Mouse (Mus musculus) stomach, postnatal 0 days (tissue): ENCODE results near the gene Tepsin.

Source experiments
- CTCF ChIP-seq: IDR thresholded peaks from 2 replicates; pipeline ENCODE4 v1.5.1; 2016; ENCODE audit warnings: antibody characterized with exemption, low read depth, mild to moderate bottlenecking, moderate library complexity
- EP300 ChIP-seq: optimal IDR thresholded peaks from 2 replicates; pipeline ENCODE3; 2016; ENCODE audit warnings: antibody characterized with exemption

DNA sequence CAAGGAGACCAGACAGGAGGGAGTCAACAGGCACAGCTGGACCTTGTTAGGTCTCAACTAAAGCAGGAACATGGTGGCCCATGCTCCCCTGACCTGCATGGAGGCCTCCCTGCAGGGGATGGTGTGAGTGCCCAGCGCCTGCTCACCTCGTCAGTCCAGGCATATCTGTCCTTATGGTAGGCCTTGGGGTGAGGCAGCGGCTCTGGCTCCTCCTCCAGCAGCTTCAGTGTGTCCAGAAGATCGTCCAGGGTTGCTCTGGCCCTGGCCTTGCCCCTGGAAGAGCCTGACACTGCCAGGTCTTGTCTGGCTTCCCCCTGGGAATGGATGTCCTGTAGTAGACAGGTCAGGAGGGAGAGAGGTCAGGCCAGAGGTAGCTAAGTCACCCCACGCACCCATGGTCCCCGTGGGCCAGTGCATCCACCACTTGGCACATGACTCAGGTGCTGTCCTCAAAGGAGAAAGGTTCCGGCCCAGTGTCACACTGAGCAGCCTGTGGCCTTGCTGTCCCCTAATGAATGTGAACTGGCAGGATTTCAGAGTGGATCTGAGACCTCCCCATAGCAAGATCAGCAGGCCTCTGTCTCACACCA is 26.7 kb downstream of the Tepsin start:
- TF ChIP-seq CTCF (no peak), EP300 (no peak)
